Mouse (Mus musculus) testis, adult 10 weeks (tissue): ENCODE results near the gene Pqlc2. TPM values are rescaled to one million over a fixed set of nuclear protein-coding genes. Genes with fewer than 3 reads are reported as not detected.

Source experiments
- polyA plus RNA-seq: library from polyadenylated mRNA; stranded (reverse); fragments of 350-450 nt; fragmentation: Illumina TruSeq; extraction: RNeasy Lipid Tissue Mini Kit (QIAGEN cat#74804); gene quantifications from one replicate; pipeline ENCODE4 v1.2.3, GENCODE M21; 2014; ENCODE audit warnings: low read depth, low replicate concordance

Pqlc2 gene
- 0.41 TPM for polyA plus RNA-seq

DNA sequence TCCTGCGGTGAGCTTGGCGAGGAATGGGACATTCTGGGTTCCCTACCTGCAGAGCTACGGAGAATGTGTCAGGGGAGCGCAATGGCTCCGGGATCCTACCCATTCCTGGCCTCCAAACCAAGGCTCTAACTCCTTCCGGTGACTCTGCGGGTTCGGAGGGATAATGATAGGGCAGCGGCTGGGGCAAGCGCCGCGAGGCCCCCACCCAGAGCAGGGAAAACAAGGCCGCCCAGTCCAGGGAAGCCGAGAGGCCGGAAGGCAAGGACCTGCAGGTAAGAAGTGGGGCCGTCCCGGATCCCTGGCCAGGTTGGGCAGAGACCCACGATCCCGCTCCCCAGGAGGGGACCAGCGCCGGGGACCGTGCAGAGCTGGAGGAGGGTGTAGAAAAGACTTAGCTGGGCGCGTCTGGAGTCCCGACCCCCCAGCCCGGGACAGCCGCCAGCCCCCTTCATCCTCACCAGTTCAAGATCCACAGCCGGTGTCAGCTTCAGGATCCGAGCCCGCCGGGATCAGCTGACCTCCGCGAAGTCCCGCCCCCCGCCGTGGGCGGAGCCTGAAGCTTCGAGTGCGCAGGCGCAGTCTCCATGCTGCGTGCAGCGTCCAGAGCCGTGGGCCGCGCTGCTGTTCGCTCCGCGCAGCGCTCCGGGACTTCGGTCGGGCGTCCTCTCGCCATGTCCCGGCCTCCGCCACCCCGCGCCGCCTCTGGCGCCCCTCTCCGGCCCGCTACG, at the start of gene Pqlc2, which contains the start of gene Akr7a5:
Pqlc2 (minus strand) TSS at position 538 of the 728 bp plus-strand sequence.
Akr7a5 (plus strand) TSS at position 574 of the 728 bp plus-strand sequence.

GRCm38 (mm10) chr4:139351931-139352711, 41.6 kb upstream of the Pqlc2 start, which contains the start of the genes Mrto4, Emc1 and Ubr4:
TSS of gene Mrto4 (minus strand) at chr4:139352576.
TSS of gene Emc1 (plus strand) at chr4:139352587.
TSS of gene Ubr4 (plus strand) at chr4:139352609.

Other genes with a start within 250 kb of the Pqlc2 start
- not detected for gene Htr6, start 235.1 kb downstream of the Pqlc2 start, polyA plus RNA-seq
- gene Nbl1, start 217.7 kb downstream of the Pqlc2 start, polyA plus RNA-seq = 0.48 TPM
- gene Minos1, start 179.6 kb downstream of the Pqlc2 start, polyA plus RNA-seq = 306 TPM
- gene Capzb, start 117.8 kb downstream of the Pqlc2 start, polyA plus RNA-seq = 71.7 TPM
- 0.69 TPM for gene Akr7a5, start within 50 bp of the Pqlc2 start, polyA plus RNA-seq
- gene Mrto4, start 41.9 kb upstream of the Pqlc2 start, polyA plus RNA-seq = 54.8 TPM
- 4.0 TPM for gene Emc1, start 41.9 kb upstream of the Pqlc2 start, polyA plus RNA-seq
- gene Ubr4, start 41.9 kb upstream of the Pqlc2 start, polyA plus RNA-seq = 27.3 TPM
- 1.2 TPM for gene Iffo2, start 219.8 kb upstream of the Pqlc2 start, polyA plus RNA-seq